In the genomic region with DNA sequence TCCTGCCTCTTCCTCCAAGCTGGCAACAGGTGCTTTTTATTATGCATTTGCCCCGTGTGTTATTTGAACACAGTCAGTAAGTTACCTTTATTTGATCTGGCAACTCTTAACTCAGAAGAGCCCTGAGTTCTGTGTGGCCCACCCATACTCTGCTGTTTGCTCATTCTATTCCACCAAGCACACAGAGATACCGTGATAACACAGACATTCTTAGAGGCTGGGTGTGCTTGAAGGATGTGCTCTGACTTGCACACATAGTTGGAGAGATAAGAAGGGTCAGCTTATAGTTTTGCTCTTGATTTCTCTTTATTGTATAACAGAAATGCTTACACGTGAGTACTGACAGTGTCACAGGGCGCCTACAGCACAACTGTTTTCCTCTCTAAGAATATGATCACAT, we compare ENCODE assay signal across 25 mouse cellular contexts.
DNase-seq lines count a peak whose midpoint lies in the region; ATAC-seq and TF ChIP-seq lines count a peak whose summit lies in the region.
"Had no signal": no experiment of that assay in that cellular context is flagged by ENCODE, and none has a peak within 500 bp of the region (broad histone marks: within the 10 kb centered on the region; RNA-seq: fewer than 3 reads in every experiment).

No protein-coding gene starts in this region.

- H3K9ac ChIP-seq in liver, embryonic 11.5 days (ENCODE audit: low read depth, low read length), result no peak overlapping the region
- no peak overlapping the region for H3K9ac ChIP-seq in liver, postnatal 0 days (replicated peaks)
- no peak overlapping the region for H3K9ac ChIP-seq in stomach, embryonic 15.5 days
- H3K9ac ChIP-seq in stomach, postnatal 0 days (ENCODE audit: low read length), result no peak overlapping the region
- no peak overlapping the region for H3K9ac ChIP-seq in liver, embryonic 16.5 days (ENCODE audit: low read depth, low read length)
- H3K9ac ChIP-seq: embryonic facial prominence, embryonic 12.5 days; forebrain, embryonic 12.5 days; hindbrain, embryonic 14.5 days; neural tube, embryonic 13.5 days had no signal

- H3K36me3 ChIP-seq in liver, embryonic 11.5 days (ENCODE audit: control insufficient read depth, insufficient read depth, low read length), result no peaks in the 10 kb centered on the region
- no peaks in the 10 kb centered on the region for H3K36me3 ChIP-seq in liver, postnatal 0 days (replicated peaks; ENCODE audit: insufficient read depth, low read length)
- no peaks in the 10 kb centered on the region for H3K36me3 ChIP-seq in stomach, embryonic 15.5 days
- no peaks in the 10 kb centered on the region for H3K36me3 ChIP-seq in stomach, postnatal 0 days (ENCODE audit: control insufficient read depth, insufficient read depth, low read length)
- no peaks in the 10 kb centered on the region for H3K36me3 ChIP-seq in liver, embryonic 16.5 days (ENCODE audit: control insufficient read depth, insufficient read depth)
- H3K36me3 ChIP-seq: embryonic facial prominence, embryonic 12.5 days; forebrain, embryonic 12.5 days; neural tube, embryonic 13.5 days had no signal

- TF ChIP-seq CTCF in liver, postnatal 0 days (IDR thresholded peaks at IDR 0.05; ENCODE audit: low read depth), result no peak
- TF ChIP-seq CTCF in stomach, postnatal 0 days (IDR thresholded peaks at IDR 0.05; ENCODE audit: low read depth), result no peak

- H3K27me3 ChIP-seq in liver, embryonic 11.5 days (replicated peaks; ENCODE audit: control insufficient read depth, insufficient read depth, low read length), result no peaks in the 10 kb centered on the region
- H3K27me3 ChIP-seq in liver, postnatal 0 days (ENCODE audit: insufficient read depth, low read length), result no peaks in the 10 kb centered on the region
- no peaks in the 10 kb centered on the region for H3K27me3 ChIP-seq in stomach, embryonic 15.5 days (replicated peaks)
- no peaks in the 10 kb centered on the region for H3K27me3 ChIP-seq in stomach, postnatal 0 days (ENCODE audit: control insufficient read depth, insufficient read depth, low read length)
- H3K27me3 ChIP-seq in liver, embryonic 16.5 days (ENCODE audit: control insufficient read depth, insufficient read depth, low read depth, low read length), result no peaks in the 10 kb centered on the region
- H3K27me3 ChIP-seq: embryonic facial prominence, embryonic 12.5 days; forebrain, embryonic 12.5 days; megakaryocyte, embryonic 14.5 days; neural tube, embryonic 13.5 days; Patski had no signal

- DNase-seq in liver, embryonic 11.5 days (ENCODE audit: low spot score), result no peak
- no peak for DNase-seq in liver, postnatal 0 days
- no peak for DNase-seq in stomach, postnatal 0 days (ENCODE audit: low spot score)
- DNase-seq in urinary bladder, postnatal 36 days (ENCODE audit: low spot score in 2 of 2), result no peak
- DNase-seq in left cerebral cortex, adult 8-10 months (ENCODE audit: low spot score in 2 of 2), result no peak
- DNase-seq: adrenal gland, postnatal 36 days; cerebellum, adult 11-12 months; cerebellum, postnatal 25 days; heart, postnatal 4 days; kidney, adult 2 months; kidney, postnatal 14 days; lung, adult 18-20 months; midbrain, embryonic 14.5 days; retina, postnatal 1 day; right cerebral cortex, postnatal 25 days; spleen, adult 18-20 months had no signal

- 66% methylated on average over 4 of the region's 4 CpGs for WGBS in liver, embryonic 11.5 days
- 51% methylated on average over 4 of the region's 4 CpGs for WGBS in liver, postnatal 0 days (ENCODE audit: insufficient replicate concordance)
- 55% methylated on average over 4 of the region's 4 CpGs for WGBS in stomach, embryonic 15.5 days
- 53% methylated on average over 4 of the region's 4 CpGs for WGBS in stomach, postnatal 0 days
- WGBS in liver, embryonic 16.5 days (ENCODE audit: insufficient replicate concordance), result 38% methylated on average over 4 of the region's 4 CpGs

- no peaks in the 10 kb centered on the region for H3K9me3 ChIP-seq in liver, embryonic 11.5 days (ENCODE audit: control insufficient read depth, low read length)
- no peaks in the 10 kb centered on the region for H3K9me3 ChIP-seq in liver, postnatal 0 days (ENCODE audit: low read length)
- H3K9me3 ChIP-seq in stomach, embryonic 15.5 days, result no peaks in the 10 kb centered on the region
- no peaks in the 10 kb centered on the region for H3K9me3 ChIP-seq in stomach, postnatal 0 days (ENCODE audit: control insufficient read depth, low read length)
- no peaks in the 10 kb centered on the region for H3K9me3 ChIP-seq in liver, embryonic 16.5 days (replicated peaks; ENCODE audit: control insufficient read depth, low read length)
- H3K9me3 ChIP-seq: embryonic facial prominence, embryonic 12.5 days; forebrain, embryonic 12.5 days; megakaryocyte, embryonic 14.5 days; neural tube, embryonic 13.5 days had no signal

- TF ChIP-seq EP300 in liver, postnatal 0 days (IDR thresholded peaks at IDR 0.05; ENCODE audit: low read depth), result no peak
- no peak for TF ChIP-seq EP300 in stomach, postnatal 0 days (optimal IDR thresholded peaks at IDR 0.05)

- H3K4me3 ChIP-seq in liver, embryonic 11.5 days (ENCODE audit: low read depth, low read length), result no peak overlapping the region
- no peak overlapping the region for H3K4me3 ChIP-seq in liver, postnatal 0 days (ENCODE audit: low read depth, low read length)
- H3K4me3 ChIP-seq in stomach, embryonic 15.5 days (replicated peaks), result no peak overlapping the region
- H3K4me3 ChIP-seq in stomach, postnatal 0 days (ENCODE audit: low read depth, low read length), result no peak overlapping the region
- no peak overlapping the region for H3K4me3 ChIP-seq in liver, embryonic 16.5 days (ENCODE audit: low read depth, low read length)
- H3K4me3 ChIP-seq: embryonic facial prominence, embryonic 12.5 days; forebrain, embryonic 12.5 days; layer of hippocampus, adult 2 months; megakaryocyte, embryonic 14.5 days; neural tube, embryonic 13.5 days had no signal

- H3K4me1 ChIP-seq in liver, embryonic 11.5 days (replicated peaks; ENCODE audit: control insufficient read depth, insufficient read depth, low read length), result no peaks in the 10 kb centered on the region; the same call in 1 of the 2 replicates
- H3K4me1 ChIP-seq in liver, postnatal 0 days (ENCODE audit: insufficient read depth), result no peaks in the 10 kb centered on the region
- H3K4me1 ChIP-seq in stomach, embryonic 15.5 days, result no peaks in the 10 kb centered on the region
- no peaks in the 10 kb centered on the region for H3K4me1 ChIP-seq in stomach, postnatal 0 days (replicated peaks; ENCODE audit: control insufficient read depth, insufficient read depth)
- H3K4me1 ChIP-seq in liver, embryonic 16.5 days (ENCODE audit: control insufficient read depth, low read depth, low read length), result 0 out of 2 replicates have a peak, but pooled peaks cover 3% of the 10 kb centered on the region
- H3K4me1 ChIP-seq: embryonic facial prominence, embryonic 12.5 days had no signal

- H3K4me2 ChIP-seq in liver, embryonic 11.5 days, result no peak overlapping the region
- no peak overlapping the region for H3K4me2 ChIP-seq in liver, postnatal 0 days (ENCODE audit: low read depth, low read length)
- no peak overlapping the region for H3K4me2 ChIP-seq in stomach, embryonic 15.5 days
- no peak overlapping the region for H3K4me2 ChIP-seq in stomach, postnatal 0 days (replicated peaks; ENCODE audit: low read depth)
- H3K4me2 ChIP-seq in liver, embryonic 16.5 days (ENCODE audit: low read depth, low read length), result no peak overlapping the region
- H3K4me2 ChIP-seq: embryonic facial prominence, embryonic 12.5 days; forebrain, embryonic 12.5 days; hindbrain, embryonic 14.5 days; neural tube, embryonic 13.5 days had no signal

- H3K27ac ChIP-seq in liver, embryonic 11.5 days (ENCODE audit: low read depth, low read length), result no peak overlapping the region
- H3K27ac ChIP-seq in liver, postnatal 0 days (ENCODE audit: low read depth), result no peak overlapping the region
- H3K27ac ChIP-seq in stomach, embryonic 15.5 days, result no peak overlapping the region
- H3K27ac ChIP-seq in stomach, postnatal 0 days (replicated peaks), result no peak overlapping the region
- H3K27ac ChIP-seq in liver, embryonic 16.5 days (ENCODE audit: low read length), result no peak overlapping the region
- H3K27ac ChIP-seq: embryonic facial prominence, embryonic 12.5 days; forebrain, embryonic 12.5 days; hindbrain, embryonic 14.5 days; layer of hippocampus, adult 2 months; neural tube, embryonic 13.5 days had no signal

- ATAC-seq in liver, embryonic 11.5 days (replicated peaks; ENCODE audit: low FRiP score), result peak; percentile 71
- no peak for ATAC-seq in liver, postnatal 0 days
- 0 out of 2 replicates have a peak, but pooled peaks have one; percentile 43 for ATAC-seq in stomach, embryonic 15.5 days (ENCODE audit: insufficient read depth, low FRiP score, low read depth)
- ATAC-seq in stomach, postnatal 0 days (ENCODE audit: low FRiP score, low TSS enrichment), result no peak
- peak; percentile 43; the same call in 1 of the 2 replicates for ATAC-seq in liver, embryonic 16.5 days (ENCODE audit: low read depth)
- ATAC-seq: Patski had no signal

Comparison
In these comparisons a context has a peak if more than half of its experiments do, and no peak if none do; other contexts are left out.
1. ATAC-seq: peak in liver, embryonic 11.5 days (single experiment), stomach, embryonic 15.5 days (single experiment) and liver, embryonic 16.5 days (single experiment); none in liver, postnatal 0 days (single experiment) and stomach, postnatal 0 days (single experiment).